Mouse (Mus musculus): ENCODE data around the gene Rnf148.

Gene Rnf148

GRCm38 (mm10) chr6:23655036-23655435 lies at the start of gene Rnf148:
Gene Rnf148, minus strand, starts transcription at chr6:23655136.
- DNase-seq, result no peak

GRCm38 (mm10) chr6:23700879-23701278 lies 45.9 kb upstream of the Rnf148 start:
- DNase-seq, result no peak

GRCm38 (mm10) chr6:23678172-23678571 lies 23.2 kb upstream of the Rnf148 start:
- DNase-seq, result no peak

GRCm38 (mm10) chr6:23650205-23650604 lies 4.7 kb downstream of the Rnf148 start, which contains the start of gene Rnf133:
Gene Rnf133, minus strand, starts transcription at chr6:23650305.
- no peak for DNase-seq

- peak; percentile 8 for DNase-seq
Observed at GRCm38 (mm10) chr6:23648732-23649131, 6.2 kb downstream of the Rnf148 start.

GRCm38 (mm10) chr6:23647627-23648247 lies 7.2 kb downstream of the Rnf148 start:
- DNase-seq, result peak; percentile 75

DNA sequence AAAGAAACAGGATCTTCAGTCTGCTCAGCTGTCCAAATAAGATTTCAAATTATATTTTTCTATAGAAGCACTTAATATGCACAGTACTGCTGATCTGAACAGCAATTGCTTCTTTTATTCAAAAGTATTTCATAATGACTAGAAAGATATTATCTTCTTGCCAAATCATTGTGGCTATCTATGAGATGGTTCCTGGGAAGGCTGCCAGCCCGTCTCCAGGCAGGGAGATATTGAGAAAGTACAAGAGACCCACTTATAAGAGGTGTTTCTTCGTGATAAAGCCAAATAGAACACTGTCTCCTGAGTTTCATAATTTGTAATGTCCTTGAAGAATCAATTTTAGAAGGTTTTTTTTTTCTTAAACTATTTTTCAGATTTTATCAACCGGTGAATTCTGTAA lies 17.9 kb downstream of the Rnf148 start:
- DNase-seq, result no peak

DNA sequence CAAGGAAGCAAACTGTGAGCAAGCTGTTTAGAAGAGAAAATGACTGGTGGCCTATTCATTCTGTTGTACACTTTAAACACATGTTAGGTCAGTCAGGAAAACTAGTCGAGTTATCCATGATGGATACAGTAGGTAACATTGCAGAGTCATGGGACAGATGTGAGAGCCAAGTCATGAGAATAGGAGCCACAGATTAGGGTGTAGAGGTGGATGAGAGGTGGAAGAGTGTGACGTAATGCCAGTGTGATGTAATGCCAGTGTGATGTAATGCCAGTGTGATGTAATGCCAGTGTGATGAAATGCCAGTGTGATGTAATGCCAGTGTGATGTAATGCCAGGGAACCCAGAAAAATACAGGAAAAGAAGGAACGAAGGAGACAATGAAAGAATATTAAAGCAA lies 19.7 kb downstream of the Rnf148 start:
- no peak for DNase-seq

DNA sequence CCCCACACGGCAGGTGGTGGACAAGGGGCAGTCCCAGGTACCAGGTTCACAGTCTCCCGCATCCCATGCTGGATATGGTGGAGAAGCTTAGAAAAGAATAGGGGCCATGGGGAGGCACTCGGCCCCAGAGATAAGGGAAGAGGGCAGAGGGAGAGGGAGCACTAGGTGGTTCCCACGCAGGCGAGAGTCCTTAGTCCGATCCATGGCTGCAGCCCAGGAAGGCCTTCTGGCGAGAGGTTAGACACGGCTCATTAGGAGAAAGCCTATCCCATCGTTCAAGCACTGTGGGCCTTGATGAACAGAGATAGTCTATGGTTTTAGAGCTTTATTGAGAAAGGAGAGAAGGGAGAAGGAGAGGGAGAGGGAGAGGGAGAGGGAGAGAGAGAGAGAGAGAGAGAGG lies 20.9 kb downstream of the Rnf148 start:
- no peak for DNase-seq

DNA sequence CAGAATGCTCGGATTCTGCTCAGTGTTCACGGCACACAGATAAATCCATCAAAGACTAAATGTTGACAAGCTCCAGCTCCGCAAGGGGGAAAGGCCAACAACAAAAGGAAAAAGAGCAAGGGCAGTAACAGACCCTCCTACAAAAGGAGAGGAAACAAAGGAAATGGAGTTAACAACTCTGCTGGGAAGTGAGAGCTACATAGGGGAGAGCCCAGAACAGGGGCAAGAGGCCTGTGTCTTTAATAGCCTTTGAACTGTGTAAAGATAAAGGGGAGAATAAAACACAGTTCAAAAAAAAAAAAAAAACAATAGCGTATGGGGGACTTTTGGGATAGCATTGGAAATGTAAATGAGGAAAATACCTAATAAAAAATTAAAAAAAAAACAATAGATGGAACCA lies 24.5 kb downstream of the Rnf148 start:
- no peak for DNase-seq

Data from kidney, postnatal 14 days (tissue).